Mouse (Mus musculus): ENCODE results near the gene Olfr784. TPM values are rescaled to one million over a fixed set of nuclear protein-coding genes. Genes with fewer than 3 reads are reported as not detected.

Olfr784 gene
- under 1 TPM in 1 of 2 experiments, not detected in 1; 0.02 TPM for polyA plus RNA-seq (2012; fragmentation: generic; extraction: Trizol)

DNA sequence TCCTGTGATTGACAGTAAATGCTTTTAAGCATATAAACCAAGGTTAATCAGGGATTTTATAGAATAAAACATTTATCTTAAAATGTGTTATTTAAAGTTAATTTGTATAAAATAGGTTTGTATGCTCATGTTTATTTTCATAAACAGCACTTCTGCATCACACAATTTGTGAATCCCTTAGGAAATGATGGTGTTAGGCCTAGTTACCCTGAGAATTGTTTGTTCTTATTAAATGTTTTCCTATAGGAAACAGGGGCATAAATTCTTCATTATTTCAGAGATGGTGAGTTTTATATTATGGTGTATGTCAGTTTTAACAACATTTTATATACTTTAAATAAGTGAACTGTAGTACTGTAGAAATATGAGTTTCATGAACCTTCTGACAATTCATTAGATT is at the start of gene Olfr784:
Olfr784 (plus strand) TSS at position 301 of the 400 bp plus-strand sequence.

DNA sequence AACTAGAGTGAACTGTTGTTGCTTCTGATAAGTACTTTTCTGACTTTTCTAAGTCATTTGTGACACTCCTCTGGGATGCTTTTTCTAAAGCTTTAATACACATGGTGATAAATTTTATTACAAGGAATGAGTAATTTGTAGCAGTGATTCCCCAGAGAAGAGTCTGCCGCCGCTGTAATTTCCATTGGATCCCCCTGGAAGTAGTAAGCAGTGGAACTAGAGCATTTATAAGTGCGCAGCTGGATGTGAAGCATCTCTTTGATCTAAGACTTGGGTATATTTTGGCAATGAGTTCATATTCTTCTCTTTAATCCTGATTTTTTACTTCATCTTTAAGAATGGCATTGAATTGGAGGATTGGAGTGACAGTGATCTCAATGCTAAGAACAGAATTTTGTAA is 35.3 kb upstream of the Olfr784 start, which contains the start of gene Olfr782:
Olfr782 (plus strand) TSS at position 301 of the 400 bp plus-strand sequence.

DNA sequence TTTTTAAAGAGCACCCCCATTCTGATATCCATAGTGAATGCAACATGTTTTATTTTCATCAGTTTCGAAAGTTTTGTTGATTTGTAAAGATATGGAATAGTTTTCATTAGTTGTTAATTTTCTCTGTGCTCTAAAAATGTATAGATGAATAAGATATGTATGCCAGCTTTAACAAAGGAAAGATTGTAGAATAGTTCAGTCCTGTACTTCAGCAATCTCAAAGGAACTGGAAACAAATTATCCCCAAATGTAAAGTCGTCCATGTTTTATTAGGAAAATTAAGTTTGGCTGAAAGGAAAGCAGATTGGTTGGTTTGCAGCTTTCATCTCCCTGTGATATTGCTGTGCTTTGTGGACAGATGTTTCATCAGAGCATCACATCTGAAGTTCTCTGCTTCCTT is 21.2 kb downstream of the Olfr784 start, which contains the start of gene Olfr785:
Olfr785 (plus strand) TSS at position 301 of the 400 bp plus-strand sequence.

DNA sequence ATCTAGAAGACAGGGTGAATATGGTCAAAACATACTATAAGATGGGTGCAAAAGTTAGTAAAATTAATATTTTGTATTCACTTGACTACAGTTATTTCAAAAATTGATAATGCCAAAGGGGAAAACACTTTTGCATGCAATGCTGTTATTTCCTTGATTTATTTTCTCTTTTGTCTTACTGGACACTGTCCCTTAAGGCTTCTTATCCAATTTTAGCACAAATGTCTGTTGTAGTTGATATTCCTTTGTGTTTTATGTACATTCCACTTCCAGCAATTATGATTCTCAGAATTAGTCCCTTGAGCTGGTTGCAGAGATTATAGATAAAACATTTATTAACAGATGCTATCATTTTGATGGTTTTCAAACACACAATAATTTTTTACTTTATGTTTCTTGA is 43.1 kb downstream of the Olfr784 start, which contains the start of gene Olfr786:
Olfr786 (plus strand) TSS at position 301 of the 400 bp plus-strand sequence.

Other genes with a start within 250 kb of the Olfr784 start
- gene Olfr770, start 245.1 kb upstream of the Olfr784 start, polyA plus RNA-seq (2012; fragmentation: generic; extraction: Trizol): not detected
- gene Olfr771, start 219.3 kb upstream of the Olfr784 start, polyA plus RNA-seq (2012; fragmentation: generic; extraction: Trizol): not detected
- gene Olfr772, start 206.2 kb upstream of the Olfr784 start, polyA plus RNA-seq (2012; fragmentation: generic; extraction: Trizol): not detected
- not detected for gene Olfr773, start 196.7 kb upstream of the Olfr784 start, polyA plus RNA-seq (2012; fragmentation: generic; extraction: Trizol)
- gene Olfr774, start 147.9 kb upstream of the Olfr784 start, polyA plus RNA-seq (2012; fragmentation: generic; extraction: Trizol): not detected
- not detected for gene Olfr775, start 135.7 kb upstream of the Olfr784 start, polyA plus RNA-seq (2012; fragmentation: generic; extraction: Trizol)
- gene Olfr776, start 125.0 kb upstream of the Olfr784 start, polyA plus RNA-seq (2012; fragmentation: generic; extraction: Trizol): not detected
- not detected for gene Olfr777, start 112.6 kb upstream of the Olfr784 start, polyA plus RNA-seq (2012; fragmentation: generic; extraction: Trizol)
- gene Olfr780, start 66.0 kb upstream of the Olfr784 start, polyA plus RNA-seq (2012; fragmentation: generic; extraction: Trizol): not detected
- gene Olfr781, start 55.2 kb upstream of the Olfr784 start, polyA plus RNA-seq (2012; fragmentation: generic; extraction: Trizol): not detected
- gene Olfr782, start 35.2 kb upstream of the Olfr784 start, polyA plus RNA-seq (2012; fragmentation: generic; extraction: Trizol): not detected
- not detected for gene Olfr785, start 21.3 kb downstream of the Olfr784 start, polyA plus RNA-seq (2012; fragmentation: generic; extraction: Trizol)
- gene Olfr786, start 43.2 kb downstream of the Olfr784 start, polyA plus RNA-seq (2012; fragmentation: generic; extraction: Trizol): not detected
- gene Olfr787, start 77.8 kb downstream of the Olfr784 start, polyA plus RNA-seq (2012; fragmentation: generic; extraction: Trizol): not detected
- not detected for gene Olfr788, start 86.9 kb downstream of the Olfr784 start, polyA plus RNA-seq (2012; fragmentation: generic; extraction: Trizol)
- not detected for gene Olfr789, start 100.7 kb downstream of the Olfr784 start, polyA plus RNA-seq (2012; fragmentation: generic; extraction: Trizol)
- not detected for gene Olfr790, start 114.4 kb downstream of the Olfr784 start, polyA plus RNA-seq (2012; fragmentation: generic; extraction: Trizol)
- not detected for gene Olfr791, start 137.7 kb downstream of the Olfr784 start, polyA plus RNA-seq (2012; fragmentation: generic; extraction: Trizol)
- gene Olfr792, start 155.1 kb downstream of the Olfr784 start, polyA plus RNA-seq (2012; fragmentation: generic; extraction: Trizol): not detected
- gene Olfr794, start 183.6 kb downstream of the Olfr784 start, polyA plus RNA-seq (2012; fragmentation: generic; extraction: Trizol): not detected
- gene Olfr796, start 228.5 kb downstream of the Olfr784 start, polyA plus RNA-seq (2012; fragmentation: generic; extraction: Trizol): not detected
- gene Olfr798, start 243.9 kb downstream of the Olfr784 start, polyA plus RNA-seq (2012; fragmentation: generic; extraction: Trizol): not detected

Measured in C3H10T1/2 (cell line).